14 mouse cellular contexts compared by ENCODE assay signal in the genomic region with DNA sequence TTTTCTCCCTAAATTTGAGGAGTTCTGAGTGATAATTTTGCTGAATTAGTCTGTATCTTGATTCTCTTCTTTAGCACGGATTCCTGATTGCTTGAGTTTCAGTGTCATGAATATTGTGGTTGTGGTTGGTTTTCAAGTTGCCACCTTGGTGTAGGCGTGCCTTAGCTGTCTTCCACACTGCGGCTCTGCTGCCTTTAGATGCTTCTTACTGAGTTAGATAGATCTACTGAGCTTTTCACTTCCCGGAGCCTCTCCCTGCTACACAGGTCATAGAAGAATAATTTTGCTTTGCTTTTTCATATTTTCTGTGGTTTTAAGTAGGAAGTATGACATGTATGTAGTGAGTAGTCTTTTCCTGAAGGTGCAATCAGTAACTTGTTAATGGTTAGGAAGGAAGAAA.
"Had no signal": no experiment of that assay in that cellular context is flagged by ENCODE, and none has a peak within 500 bp of the region (broad histone marks: within the 10 kb centered on the region; RNA-seq: fewer than 3 reads in every experiment).

No protein-coding gene starts in this region.

- DNase-seq: kidney, adult 9 months; kidney, postnatal 25 days; left cerebral cortex, postnatal 4 days; lung, adult 18-20 months; lung, postnatal 10 days; lung, postnatal 36 days; right cerebral cortex, adult 18-20 months; right cerebral cortex, postnatal 14 days; spleen, adult 18-20 months; thymus, adult 18-20 months; thymus, postnatal 36 days had no signal

- ATAC-seq: liver, embryonic 12.5 days; midbrain, embryonic 13.5 days; midbrain, embryonic 16.5 days had no signal
